Mouse (Mus musculus) 416B (cell line): ENCODE results near the gene Slc52a3.

Experiments used
- DNase-seq: peaks from one replicate; pipeline ENCODE4 v3.0.0; 2011; ENCODE audit warnings: low read depth

Slc52a3 gene

DNA sequence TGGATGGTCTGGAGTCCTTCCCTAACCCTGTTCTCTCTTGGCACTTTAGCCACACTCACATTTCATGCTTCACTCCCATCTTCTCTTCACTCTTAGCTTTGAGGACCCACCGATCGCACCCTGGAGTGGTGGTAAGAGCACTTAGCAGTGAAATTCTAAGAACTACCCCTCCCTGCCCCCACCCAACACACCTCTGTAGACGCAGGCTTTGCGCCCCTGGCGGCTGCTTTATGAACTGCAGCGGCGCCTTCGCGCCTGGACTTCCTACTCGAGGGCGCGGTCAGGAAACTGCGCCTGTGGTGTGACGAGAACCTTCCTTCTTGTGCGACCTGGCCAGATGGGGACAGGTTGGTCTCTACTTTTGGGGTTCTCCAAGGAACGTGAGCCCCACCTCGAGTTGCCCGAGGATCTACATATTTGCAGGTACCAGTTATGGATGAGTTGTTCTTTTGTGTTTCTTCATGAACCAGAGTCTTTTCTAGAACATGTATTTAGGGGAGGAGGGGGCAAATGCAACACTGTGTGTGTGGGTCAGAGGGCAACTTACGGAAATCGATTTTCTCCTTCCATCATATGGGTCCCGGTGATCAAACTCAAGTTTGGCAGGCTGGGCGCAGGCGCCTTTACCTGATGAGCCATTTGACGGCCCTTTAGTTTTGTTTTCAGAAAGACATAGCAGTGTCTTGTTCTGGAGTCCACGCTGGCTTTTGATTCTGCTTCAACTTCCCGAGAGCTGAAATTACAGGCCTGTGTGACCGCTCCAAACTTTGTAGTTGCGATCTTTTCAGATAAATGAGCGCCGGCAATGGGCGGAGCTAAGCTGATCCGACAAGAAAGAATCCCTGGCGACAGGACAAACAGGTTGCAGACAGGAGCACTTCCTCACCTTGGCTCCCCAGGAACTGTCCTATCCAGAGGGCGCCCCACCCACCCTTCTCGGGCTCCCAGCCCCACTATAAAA lies at the start of gene Slc52a3:
Slc52a3 (plus strand) TSS at position 283 of the 961 bp plus-strand sequence.
- peak; percentile 57 for DNase-seq

DNA sequence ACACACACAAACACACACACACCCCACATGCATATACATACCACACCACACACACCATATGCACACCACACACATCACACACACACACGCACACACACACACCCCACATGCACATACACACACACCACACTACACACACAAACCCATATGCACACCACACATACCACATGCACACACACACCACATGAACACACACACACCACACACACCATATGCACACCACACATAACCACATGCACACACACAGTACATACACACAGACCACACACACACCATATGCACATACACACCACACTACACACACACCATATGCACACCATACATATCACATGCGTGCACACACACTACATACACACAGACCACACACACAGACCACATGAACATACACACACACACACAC lies 48.7 kb upstream of the Slc52a3 start:
- no peak for DNase-seq

DNA sequence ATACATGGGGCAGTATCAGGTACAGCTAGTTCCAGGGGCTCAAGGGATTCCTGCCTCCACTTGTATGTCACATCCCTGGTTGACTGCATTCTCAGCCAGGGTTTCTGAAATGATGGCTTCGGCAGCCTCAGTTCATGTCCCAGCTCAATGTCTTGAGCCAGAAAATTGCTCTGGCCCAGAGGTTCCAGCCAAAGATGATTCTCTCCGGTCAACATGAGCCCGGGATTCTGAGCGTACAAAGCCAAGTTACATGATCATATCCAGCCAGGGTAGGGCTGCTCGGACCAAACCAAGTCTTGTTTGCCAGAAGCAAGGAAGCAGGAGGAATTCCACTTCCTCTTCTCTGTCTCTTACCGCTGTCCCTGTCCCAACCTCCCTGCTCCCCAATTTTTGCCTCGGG lies 48.0 kb upstream of the Slc52a3 start:
- no peak for DNase-seq

DNA sequence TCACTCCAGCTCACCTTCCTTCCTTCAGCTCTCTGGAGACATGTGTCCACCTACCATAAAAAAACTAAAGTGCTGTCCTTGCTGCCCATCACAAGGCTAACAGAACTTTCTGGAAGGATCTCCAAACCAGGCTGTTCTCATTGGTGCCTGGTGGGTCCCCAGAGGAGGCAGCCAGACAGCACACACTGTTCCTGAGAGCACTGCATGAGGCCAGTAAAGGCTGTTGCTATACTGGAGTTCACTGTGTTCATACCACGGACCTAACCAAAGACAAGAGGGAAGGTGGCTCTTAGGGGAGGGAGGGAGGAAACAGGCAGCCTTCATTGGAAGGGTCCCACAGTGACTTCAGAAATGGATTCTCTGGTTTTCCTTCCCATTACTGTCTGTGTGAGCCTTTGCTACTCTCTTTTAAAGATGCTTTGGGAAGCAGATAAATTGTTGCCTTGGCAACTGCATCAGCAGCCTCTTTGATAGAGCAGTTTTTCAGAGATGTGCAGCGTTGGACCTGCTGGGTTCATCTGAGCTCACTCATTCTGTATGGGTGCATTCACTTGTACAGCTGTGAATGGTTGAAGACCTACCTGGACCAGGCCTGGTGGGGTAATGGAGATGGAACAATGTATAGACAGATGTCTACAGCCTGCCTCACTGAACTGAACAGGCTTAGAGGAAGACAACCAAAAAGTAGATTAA lies 47.1 kb upstream of the Slc52a3 start:
- no peak for DNase-seq

DNA sequence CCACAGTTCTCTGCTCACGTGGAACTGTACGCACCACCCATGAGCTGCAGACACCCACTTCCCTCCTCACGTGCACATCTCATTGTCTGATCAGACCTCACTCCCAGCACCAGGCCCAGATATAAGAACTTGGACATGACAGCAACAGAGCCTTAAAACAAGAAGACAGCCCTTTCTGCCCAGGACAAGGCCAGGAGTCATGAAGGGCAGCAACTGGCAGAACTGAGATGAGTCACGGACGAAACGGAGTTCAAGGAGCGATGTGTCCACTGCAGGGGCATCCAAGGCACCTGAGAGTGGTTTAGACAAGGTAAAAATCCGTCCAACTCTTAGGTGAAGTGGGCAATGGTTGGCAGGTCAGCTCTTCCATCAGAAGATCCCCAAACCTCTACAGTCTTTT lies 42.6 kb upstream of the Slc52a3 start:
- no peak for DNase-seq

DNA sequence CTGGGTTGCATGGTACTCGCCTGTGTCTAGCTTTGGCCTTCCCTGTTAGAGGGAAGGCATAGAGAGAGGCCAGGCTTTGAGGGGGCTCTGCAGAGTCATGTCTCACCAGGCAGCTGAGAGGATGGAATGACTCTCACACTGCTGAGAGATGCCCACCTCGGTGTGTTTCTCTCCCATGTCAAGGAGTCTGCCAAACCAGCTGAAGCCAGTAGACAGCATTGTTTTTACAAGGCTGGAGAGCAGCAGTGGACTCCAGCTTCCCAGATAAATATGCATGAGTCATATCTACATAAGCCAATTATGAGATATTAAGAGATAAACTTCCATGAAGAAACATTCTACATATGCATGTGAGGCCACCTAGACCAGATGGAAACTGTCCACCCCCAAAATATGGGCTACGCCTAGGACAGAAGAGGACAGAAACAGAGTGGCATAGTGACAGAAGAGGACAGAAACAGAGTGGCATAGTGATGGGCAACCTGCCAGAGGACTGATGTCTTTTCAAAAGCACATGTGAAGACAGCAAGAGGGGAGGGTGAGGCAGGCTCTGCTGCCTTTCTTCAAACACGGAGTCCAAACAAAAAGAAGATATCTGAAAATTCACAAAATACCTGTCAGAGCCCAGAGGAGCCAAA lies 39.7 kb upstream of the Slc52a3 start:
- DNase-seq: no peak

DNA sequence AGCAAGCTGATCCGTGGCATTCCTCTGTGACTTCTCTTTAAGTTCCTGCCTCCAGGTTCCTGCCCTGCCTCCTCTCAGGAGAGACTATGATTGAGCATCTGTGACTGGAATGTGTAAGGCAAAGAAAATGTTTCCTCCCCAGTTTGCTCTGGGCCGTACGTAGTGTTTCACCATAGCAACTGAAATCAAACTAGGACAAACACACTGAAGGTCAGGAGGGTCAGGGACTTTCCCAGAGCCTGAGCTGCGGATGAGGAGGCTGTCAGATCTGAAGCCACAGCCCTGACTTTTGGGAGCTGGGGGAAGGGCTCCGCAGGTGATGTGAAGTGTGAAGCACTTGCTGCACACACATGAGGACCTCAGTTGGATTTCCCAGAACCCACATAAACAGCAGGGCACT lies 37.0 kb upstream of the Slc52a3 start:
- DNase-seq: no peak

DNA sequence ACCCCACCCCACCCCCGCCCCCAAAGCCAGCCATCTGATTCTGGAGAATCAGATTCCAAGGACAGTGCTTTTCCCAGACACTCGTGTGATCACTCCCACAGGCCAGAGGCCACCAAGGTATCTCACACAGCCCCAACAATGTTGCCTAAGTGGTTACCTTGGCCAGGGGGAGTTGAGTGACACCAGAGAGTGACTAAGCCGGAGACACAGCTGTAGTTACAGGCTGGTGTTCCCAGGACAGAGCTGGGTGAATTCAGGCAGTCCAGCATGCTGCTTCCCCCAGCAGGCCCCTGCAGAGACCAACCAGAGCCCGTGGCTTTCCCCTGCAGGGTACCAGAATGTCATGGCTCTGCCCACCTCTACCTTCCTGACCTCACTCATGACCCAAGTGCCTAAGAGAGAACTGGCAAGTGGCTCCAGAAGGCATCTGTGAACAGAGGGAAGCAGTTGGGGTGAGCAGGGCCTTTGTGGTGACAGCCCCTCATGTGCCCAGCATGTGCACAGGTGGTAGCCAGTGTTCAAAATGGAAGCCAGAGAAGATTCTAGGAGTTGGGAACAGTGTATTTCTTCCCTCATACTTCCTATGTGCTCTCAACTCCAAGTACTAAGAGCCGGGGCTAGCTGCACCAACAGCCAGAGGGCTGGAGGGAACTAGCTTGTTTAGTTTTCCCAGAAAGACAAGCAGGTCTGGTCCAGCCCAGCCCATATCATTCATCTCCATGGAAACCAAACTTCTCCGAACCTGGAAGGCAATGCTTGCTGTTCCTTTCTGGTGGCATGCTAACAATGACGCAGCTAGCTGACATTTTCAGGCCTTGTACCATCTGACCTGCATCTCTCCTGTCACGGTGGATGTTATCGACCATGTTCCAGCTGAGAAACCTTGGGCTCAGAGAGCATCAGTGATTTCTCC lies 34.8 kb upstream of the Slc52a3 start:
- DNase-seq: no peak

DNA sequence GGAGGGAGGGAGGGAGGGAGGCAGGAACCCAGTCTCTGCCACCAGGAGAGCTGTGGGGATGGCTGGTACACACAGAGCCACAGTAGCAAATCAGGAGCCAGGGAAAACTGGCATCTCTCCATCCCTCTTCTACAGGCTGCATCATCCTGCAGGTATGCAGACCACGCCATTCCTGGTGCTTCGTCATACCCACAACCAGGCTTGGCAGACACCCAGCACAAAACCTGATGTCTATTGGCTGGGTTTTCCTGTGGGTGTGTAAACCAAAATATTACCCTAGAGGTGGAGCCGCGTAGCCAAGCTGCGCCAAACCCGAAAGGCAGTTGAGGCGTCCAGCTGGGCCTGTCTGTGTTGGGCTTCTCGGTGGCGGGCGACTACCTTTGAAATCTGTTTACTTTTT lies 33.8 kb upstream of the Slc52a3 start:
- DNase-seq: no peak

DNA sequence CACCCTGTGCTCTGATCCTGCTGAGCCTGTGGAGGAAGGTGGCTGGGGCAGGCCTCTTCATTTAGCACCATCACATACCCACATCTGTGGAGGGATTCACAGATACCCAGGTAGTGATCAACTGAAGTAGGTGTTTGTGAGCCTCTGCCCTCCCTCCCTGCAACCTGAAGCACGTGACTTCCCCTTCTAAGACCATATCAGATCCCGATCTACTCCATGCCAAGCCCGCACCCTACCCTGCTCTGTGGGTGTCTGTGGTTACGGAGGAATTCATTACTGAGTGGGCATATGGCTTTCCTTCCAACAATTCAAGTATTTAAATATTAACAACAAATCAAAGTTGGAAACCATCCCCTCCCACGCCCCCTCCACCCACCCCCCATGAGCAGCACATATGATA lies 33.0 kb upstream of the Slc52a3 start:
- no peak for DNase-seq

DNA sequence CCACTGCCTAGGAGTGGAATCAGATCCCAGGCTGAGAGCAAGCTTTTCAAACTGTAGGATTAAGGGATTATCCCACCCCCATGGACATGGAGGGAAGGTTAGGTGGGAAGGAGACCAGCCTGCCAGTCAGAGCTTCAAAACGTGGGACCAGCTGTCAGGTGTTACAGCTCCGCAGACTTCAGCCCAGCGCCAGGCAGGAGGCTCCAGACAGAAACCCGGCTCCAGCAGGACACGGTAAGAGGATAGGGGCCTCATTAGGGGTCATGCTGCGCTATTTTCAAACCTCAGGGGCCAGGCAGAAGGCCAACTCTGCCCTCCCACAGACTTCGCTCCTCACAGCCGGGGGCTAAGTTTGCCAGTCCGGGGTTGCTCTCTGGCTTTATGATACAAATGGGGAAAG lies 32.3 kb upstream of the Slc52a3 start:
- DNase-seq: no peak

DNA sequence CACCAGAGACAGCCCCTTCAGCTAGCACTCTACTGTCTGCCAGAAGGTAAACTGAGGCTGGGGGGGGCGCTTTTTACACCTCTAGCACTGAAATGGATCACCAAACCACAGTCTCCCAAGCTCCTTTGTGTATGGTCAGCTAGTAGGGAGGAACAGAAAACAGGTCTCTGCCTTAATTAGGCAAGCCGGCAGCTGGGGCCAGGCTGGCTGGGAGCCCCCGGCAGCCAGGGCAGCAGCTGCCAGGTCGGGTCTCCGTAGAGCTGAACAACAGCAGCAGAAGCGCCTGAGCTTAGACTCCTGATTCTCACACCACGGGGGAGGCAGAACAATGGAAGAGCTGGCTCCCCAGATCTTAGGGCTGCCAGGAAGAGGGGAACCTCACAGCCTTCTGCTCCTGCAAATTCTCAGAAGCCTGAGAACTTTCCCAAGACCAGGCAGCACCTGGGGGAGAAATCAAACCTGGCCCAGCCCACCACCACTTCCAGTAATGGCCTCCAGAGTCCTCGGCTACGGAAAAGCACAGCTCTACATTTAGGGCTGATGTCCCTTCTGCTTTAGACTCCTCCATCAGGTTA lies 29.0 kb upstream of the Slc52a3 start:
- no peak for DNase-seq

DNA sequence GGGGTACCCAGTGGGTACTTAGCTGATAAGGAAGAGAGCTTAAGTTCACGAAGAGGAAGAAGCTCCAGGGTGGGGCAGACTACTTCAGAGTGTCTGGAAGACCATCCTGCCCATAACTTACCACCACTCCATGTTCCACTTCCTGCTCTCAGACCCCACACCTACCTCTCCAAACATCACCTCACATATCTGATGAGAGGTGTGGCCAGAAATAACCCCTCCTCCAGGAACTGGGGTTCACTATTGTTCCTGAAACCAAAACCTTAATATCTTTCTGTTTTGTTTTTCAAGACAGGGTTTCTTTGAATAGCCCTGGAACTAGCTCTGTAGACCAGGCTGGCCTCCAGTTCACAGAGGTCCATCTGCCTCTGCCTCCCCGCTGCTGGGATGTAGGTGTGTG lies 28.5 kb upstream of the Slc52a3 start:
- DNase-seq: no peak

DNA sequence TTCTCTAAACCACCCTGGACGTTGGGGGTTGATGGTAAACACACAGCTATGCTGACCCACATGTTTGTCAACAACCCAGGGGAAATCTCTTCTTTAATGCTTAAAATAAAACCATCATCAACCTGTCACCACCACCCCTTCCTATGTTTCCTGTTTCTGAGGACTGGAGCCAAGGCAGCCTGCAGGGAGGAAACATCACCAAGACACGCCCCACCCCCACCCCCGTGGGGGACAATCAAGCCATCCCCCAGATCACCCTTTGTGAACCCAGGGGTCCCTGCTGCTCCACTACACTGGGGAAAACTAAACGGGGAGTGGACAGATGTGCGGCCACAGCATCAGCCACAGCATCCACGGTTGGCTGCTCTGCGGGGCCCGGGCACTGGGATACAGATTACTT lies 27.9 kb upstream of the Slc52a3 start:
- no peak for DNase-seq

DNA sequence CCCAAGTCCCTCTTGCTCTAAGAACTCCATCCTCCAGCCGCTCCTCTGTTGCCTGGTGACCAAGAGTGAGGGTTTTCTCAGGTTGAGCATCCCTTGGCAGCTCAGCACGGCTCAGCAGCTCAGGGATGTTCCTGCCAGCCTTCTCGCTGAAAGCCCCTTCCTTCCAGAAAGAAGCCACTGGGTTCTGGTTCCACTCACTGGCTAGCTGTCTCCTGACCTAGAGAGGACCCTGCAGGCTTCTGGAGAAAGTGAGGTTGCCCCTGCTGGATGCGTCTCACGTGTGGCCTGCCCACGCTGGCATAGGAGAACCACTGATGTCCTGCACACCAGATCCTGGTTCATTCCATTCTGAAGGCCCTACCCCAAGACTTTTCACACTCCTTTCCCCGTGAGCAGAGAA lies 27.3 kb upstream of the Slc52a3 start:
- DNase-seq: no peak

DNA sequence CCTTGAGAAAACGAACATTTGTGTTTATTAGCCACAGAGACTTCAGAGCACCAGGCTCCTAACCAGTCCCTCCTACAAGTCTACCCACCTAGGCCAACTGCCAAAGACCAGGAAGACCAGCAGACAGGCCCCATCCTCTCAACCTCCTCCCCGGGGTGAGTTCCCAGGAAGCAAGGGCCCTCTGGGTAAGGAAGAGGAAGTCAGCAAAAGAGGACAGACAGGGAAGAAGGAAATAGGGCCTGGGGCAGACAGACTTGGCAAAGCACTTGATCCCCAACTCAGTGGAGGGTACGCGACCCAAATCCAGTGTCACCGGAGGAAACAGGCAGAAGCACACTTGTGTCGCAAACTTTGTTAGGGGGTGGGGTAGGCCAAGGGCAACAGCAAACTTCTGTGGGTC lies 26.9 kb upstream of the Slc52a3 start:
- DNase-seq: no peak

DNA sequence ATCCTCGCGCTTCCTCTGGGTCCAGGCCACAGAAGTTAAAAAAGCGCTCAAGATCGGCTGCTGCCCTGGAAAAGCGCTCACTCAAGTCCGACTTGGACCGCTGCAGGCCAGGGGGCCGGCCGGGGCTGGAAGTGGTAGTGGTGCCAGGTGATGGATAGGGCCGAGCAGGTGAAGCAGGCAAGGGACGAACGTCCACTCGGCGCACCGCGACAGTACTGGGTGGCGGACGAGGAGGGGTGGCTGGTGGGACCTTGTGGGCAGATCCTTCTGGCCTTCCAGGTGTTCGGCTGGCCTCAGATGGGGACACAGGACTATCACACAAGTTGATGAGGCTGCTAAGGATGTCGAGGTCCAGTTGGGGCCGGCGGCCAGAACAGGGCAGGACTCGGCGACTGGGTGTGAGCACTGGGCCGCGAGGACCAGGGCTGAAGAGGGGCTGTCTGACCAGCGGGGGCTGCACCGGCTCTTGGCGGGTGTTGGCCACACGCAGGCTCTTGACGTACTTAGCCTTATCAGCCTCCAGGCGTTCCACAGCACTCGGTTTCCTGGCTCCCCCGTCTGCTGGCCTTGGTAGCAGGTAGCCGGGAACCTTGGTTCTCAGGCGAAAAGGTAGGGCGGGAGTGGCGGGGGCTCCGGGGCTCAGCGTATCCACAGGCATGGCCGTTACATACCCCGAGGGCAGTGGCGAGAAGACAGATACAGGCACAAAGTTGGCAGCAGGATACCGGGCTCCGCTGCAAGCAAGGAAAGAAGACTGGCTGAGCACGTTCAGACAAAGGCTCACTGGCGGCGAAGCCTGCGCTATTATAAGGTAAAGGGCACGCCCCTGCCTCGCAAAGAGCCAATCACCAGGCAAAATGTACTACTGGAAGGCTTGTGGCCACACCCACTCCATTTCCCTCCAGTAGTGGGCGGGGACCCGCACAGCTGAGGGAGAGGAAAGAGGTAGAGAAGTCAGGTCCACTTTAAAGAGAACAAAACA lies 25.8 kb upstream of the Slc52a3 start:
- no peak for DNase-seq

DNA sequence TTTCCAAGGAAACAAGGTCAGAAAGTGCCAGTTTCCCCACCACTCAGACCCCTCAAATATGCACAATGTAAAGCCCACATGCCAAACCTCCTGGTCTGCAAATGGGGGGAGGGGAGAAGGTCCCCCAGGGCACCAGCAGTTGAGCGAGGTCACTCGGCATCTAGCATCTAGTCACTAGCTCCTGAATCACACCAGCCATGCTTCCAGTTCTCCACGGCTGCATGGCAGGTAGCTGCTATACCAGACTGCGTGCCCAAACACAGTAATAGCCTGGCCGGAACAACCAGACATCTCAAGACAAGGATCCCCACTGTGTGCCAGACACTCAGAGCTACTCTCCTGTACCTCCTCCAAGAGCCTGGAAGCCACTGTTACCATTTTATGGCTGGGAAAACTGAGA lies 24.6 kb upstream of the Slc52a3 start:
- DNase-seq: no peak

DNA sequence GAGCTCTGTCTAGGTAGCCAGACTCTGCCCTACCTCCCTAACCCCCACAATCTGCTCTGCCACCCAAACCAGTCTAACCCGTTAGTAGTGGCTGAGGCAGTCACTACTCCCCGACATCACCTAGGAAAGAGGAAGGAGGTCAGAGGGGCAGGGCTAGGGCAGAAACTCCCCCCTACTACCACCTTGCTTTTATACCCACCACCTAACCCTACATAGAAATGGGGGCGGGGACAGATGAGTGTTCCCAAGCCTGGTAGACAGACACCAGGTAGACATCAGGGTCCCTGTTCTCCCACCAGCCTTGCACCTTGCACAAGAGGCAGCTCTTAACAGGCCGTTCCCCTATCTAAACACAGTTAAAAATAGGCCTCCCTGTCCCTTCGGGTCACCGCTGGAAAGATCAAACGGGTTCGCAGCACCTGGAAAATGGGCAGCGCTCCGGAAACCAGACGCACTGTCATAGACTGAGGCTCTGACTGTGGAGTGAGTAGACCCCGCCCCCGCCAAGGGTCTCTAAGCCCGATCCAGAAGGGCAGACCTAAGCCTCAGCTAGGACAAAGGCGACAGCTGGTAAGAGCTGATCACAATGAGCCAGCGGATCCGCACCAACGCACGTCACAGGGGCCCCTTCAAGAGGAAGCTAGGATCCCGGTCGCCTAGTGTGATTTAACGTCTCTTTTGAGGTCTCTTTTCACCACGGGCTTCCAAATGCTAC lies 23.3 kb upstream of the Slc52a3 start:
- DNase-seq: peak; percentile 25
